Mouse (Mus musculus) myocyte (in vitro differentiated cells): Measurements from ENCODE around the gene Dnajc8.

Experiments
- MYOG ChIP-seq, 3 experiments: IDR thresholded peaks; one replicate each; pipeline ENCODE4 v1.6.1; 2011; ENCODE audit warnings: control low read depth in 2 of 3, low read depth in 2 of 3, mild to moderate bottlenecking in 2 of 3; ENCODE audit not compliant: insufficient read length in 2 of 3, control insufficient read depth in 1 of 3, insufficient read depth in 1 of 3
- POLR2A ChIP-seq: IDR thresholded peaks from one replicate; pipeline ENCODE4 v1.6.1; 2011; ENCODE audit warnings: low read depth, mild to moderate bottlenecking, control low read depth, moderate library complexity; ENCODE audit not compliant: insufficient read length
- SRF ChIP-seq: IDR thresholded peaks from one replicate; pipeline ENCODE4 v1.6.1; 2011; ENCODE audit warnings: low read depth; ENCODE audit not compliant: control insufficient read depth, insufficient read length
- USF1 ChIP-seq: IDR thresholded peaks from one replicate; pipeline ENCODE4 v1.6.1; 2011; ENCODE audit warnings: low read depth, mild to moderate bottlenecking, control low read depth, moderate library complexity

DNA sequence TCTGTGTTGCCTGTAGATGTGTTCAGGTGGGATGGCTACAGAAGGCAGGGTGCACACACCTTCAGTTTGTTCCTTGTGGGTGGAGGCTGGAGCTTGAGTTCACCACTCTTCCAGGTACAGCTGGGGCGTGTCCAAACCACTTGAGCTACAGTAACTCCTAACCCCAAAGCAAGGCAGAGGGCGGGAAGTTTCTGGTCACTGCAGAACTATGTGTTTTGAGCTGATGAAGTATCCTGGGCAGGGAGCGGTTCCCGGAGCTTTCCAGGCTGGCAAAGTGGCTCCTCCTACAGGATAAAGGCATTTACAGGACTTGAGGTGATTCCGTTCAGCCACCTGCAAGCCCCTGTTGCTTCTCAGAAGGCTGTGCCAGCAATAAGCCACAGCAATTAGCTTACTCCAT lies 18.9 kb downstream of the Dnajc8 start:
- TF ChIP-seq POLR2A (no peak), USF1 (no peak), SRF (no peak), MYOG (IDR thresholded peaks at IDR 0.05; ENCODE audit: control insufficient read depth in 1 of 3, insufficient read depth in 1 of 3, insufficient read length in 2 of 3, low read depth in 2 of 3) (no peak)
